Mouse (Mus musculus) regulatory T cell (primary cell): ENCODE results near the gene Kazn.

Experiments used
- in situ Hi-C: fragments of 300-600 bp; cut with MboI, MseI; formaldehyde crosslinking; loops from one replicate; pipeline ENCODE4 v1.15.1; 2025; ENCODE audit warnings: high pct_unique_total_duplicates

Kazn gene

DNA sequence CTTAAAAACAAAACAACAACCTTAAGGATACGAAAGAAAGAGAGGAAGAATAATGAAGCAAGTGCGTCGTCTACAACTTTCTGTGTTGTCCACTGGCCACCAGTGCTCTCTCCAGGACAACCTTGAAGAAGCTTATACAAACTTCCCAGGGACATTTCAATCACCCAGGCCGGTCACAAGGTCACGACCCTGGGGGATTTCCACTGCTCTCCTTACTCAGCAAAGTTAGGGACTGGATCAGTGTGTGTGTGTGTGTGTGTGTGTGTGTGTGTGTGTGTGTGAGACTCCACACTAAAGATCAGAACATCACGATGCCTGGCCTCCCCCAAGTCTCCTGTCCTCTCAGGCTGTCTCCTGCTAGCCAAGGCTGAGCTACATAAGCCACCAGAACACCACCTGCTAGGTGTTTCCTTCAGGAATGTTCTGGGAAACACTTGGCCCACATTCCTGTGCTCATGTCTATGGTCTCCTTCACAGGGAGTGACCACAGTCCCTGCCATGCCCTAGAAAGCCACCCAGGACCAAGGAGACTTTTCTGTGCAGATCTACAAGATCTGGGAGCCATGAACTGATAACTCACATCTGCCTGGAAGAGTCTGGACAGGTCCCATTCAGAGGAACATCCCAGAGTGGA, 3.7 kb upstream of the Kazn start:
- in situ Hi-C loops, result no loop called here

- in situ Hi-C loops, result no loop called here
These were observed 3.0 kb upstream of the Kazn start for GRCm38 (mm10) chr4:142242164-142242563.

GRCm38 (mm10) chr4:142240874-142241273, 1.7 kb upstream of the Kazn start:
- in situ Hi-C loops, result no loop called here

GRCm38 (mm10) chr4:142238486-142239239, 538 bp downstream of the Kazn start:
- in situ Hi-C loops, result no loop called here

- in situ Hi-C loops, result no loop called here
These were observed 1.2 kb downstream of the Kazn start for GRCm38 (mm10) chr4:142238041-142238440.

DNA sequence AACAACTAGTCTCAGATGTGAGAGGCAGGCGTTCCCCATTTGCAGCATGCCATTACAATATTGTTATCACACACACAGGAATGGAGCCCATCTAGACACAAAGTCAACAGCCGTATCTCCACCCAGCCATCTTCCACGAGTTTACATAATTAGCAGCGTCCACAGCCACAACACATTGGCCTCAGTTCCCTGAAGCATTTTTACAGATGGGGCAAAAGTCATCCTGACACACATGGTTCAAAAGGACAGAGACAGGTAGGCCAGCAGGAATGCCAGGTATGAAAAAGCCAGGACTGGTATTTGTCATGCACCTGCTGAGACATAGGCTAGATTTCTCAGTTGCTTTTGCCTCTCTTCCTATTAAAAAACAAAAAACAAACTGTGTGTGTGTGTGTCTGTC, 2.5 kb downstream of the Kazn start:
- in situ Hi-C loops, result no loop called here

DNA sequence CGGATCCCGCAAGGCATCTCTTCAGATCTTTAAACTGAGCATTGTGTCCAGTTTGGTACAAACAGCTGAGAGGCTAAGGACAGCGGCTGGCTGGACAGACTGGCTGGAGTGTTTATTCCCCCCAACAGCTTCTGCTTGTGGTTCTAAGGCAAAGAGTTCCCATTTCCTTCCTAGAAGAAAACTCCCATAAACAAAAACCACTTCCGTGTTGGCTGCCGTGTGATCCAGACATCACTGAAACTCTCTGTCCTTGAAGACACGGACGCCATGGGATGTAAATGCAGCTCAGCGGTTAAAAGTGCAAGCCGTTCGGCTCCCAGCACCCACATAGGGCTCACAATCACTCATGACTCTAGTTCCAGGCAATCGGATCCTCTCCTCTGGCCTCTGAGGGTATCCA, 3.8 kb downstream of the Kazn start:
- in situ Hi-C loops, result no loop called here

DNA sequence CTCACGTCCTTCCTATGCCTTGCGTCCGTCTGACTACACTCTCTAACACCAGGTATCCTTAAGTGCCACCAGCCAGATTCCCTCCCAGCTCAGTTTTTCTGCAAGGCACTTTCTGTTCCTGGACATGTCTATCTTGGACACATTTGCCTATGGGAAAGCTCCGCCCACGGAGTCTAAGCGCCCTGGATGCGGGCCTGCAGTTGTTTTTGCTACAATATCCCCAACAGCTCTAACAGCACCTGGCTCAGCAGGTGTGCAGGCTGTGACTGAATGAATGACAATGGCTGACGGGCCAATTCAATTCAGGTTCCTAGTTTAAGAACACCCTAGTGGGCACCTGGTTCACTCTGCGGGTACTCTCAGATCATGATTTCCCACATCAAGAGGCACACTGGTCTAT, 4.4 kb downstream of the Kazn start:
- in situ Hi-C loops, result no loop called here

GRCm38 (mm10) chr4:142228821-142229575, 10.2 kb downstream of the Kazn start:
- in situ Hi-C loops, result no loop called here

GRCm38 (mm10) chr4:142223898-142224645, 15.1 kb downstream of the Kazn start:
- in situ Hi-C loops, result no loop called here

DNA sequence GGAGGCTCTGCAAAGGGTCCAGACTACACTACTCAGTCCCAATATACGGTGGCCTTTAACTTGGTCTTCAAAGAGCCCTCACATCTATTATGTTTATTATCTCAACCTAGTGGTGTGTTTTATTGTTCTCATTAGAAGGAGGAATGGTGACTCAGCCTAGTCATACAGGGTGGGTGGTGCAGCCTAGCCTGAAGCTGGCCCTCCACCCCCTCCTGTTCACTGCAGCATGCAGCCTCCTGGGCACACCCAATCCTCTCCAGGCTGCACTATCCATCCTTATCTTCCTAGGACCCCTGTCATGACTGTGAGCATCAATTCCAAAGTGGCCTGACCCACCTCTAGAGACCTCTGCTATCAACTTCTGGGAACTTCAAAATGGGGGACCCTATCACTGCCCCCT, 16.8 kb downstream of the Kazn start:
- in situ Hi-C loops, result no loop called here

DNA sequence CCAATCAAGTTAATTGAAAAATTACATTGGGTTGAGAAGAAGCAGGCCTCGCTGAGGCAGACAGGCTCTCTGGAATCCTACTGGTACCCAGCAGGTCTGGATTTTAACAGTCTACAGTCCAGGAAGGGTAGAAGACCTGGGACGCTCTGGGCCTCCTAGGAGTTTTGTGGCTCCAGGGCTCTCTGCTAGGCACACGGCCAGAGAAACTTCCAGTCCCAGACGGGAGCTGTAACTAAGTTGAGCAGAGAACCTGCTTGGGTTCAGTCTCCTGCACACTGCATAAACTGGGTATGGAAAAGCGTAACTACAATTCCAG, 17.5 kb downstream of the Kazn start:
- in situ Hi-C loops, result no loop called here

DNA sequence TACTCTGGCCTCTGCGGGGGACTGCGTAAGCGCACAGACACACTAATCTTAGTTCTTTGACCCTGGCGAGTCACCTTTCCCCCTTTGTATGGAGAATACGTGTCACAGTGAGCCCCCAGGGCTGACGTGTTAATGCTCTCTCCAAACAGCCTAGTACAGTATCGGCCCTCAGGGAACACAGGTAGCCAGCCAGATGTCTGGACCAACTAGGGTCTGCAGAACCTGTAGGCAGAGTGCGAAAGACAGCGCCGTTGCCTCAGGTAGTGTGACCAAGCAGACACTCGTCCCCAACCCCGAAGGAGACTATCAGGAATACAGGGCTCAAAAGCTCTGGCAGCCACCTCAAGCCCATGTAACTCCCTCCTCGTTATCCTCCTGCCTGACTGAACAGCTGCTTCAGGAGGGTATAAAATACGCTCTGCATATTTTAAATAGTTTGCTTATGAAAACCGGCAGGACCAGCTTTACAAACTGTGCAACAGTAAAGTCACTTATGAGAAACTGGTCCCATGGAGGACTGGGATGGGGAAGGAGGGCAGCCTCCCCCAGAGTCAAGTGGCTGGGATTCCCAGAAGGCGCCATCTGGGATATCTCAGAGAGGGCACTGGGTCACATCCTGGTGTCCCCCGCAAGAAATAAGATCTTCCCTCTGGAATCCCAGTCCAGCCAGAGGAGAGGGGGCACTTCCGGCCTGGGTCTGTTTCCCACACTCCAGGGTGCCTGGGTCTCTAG, 18.0 kb downstream of the Kazn start:
- in situ Hi-C loops, result no loop called here

DNA sequence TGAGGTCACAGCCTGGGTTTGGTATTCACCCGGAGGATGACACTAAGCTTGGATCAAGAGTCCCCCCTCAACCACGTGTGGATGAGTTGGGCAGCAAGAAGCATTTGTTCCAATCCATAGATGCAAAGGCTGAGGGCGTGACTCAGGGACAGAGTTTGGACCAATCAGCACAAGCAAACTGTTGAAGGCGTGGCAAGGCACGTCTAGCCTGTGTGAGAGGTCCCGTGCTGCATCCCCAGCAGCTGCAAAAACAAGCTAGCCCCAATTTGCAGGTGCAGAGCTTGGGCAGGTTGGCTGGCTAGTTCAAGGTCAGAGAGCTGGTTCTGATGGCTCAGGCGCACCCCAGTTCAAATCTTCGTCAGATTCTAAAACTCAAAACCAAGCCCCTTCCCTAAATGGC, 20.2 kb downstream of the Kazn start:
- in situ Hi-C loops, result no loop called here

GRCm38 (mm10) chr4:142217048-142217447, 22.2 kb downstream of the Kazn start:
- in situ Hi-C loops, result no loop called here

DNA sequence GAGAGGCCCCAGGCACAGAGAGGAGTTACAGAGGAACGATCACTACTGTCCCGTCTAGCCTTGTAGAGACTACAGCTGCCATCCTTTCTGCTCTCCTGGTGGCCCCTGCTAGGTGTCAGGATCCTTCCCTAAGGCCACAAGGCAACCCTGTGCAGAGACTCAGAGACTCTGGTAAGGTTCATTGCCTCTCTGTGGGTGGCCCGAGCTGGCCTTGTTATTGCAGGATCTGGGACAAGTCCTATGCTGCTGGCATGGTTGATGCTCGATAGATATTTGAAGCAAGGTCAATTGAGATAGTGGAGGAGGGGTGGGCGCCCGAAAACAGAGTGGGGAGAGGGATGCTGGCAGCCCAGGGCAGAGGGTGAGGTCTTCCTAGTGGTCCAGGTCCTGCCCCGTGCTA, 23.4 kb downstream of the Kazn start:
- in situ Hi-C loops, result no loop called here

- in situ Hi-C loops, result no loop called here
These were observed 24.7 kb downstream of the Kazn start for GRCm38 (mm10) chr4:142214532-142214931.

DNA sequence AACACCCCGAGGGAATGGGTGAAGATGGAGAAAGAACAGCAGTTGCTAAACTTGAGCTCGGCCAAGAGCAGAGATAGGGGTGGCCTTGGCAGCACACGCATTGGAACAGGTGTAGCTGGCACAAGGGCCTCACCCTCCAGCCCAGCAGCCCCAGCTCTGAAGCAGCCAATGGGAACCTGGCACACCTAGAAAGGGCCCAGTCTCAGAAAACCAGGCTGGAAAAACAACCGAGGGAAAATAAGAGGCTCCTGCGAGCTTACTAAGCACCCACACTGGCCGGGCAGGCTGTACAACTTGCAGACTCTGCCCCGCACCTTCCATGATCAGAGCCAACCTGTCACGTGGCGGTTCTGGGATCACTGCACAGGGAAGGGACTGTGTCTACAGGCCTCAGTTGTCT, 26.8 kb downstream of the Kazn start:
- in situ Hi-C loops, result no loop called here

- in situ Hi-C loops, result no loop called here
These were observed 29.3 kb downstream of the Kazn start for GRCm38 (mm10) chr4:142209884-142210283.

DNA sequence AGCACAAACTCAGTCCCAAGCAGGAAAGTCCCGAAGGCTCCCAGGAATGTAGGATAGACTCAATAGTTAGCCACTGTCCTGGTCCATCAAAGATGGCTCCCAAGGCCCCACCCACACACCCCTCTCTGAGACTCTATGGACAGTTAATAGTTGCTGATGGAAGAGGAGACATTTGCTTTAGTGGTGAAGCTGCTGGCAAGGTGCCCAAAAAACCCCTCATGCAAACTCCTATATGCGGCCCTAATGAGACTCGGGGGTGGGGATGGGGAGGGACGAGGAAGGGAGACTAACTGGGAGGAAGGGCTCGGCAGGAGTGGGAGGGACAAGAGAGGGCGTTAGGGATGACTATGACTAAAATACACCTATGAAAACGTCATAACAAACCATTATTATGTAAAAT, 29.7 kb downstream of the Kazn start:
- in situ Hi-C loops, result no loop called here

GRCm38 (mm10) chr4:142205693-142206092, 33.5 kb downstream of the Kazn start:
- in situ Hi-C loops, result no loop called here

DNA sequence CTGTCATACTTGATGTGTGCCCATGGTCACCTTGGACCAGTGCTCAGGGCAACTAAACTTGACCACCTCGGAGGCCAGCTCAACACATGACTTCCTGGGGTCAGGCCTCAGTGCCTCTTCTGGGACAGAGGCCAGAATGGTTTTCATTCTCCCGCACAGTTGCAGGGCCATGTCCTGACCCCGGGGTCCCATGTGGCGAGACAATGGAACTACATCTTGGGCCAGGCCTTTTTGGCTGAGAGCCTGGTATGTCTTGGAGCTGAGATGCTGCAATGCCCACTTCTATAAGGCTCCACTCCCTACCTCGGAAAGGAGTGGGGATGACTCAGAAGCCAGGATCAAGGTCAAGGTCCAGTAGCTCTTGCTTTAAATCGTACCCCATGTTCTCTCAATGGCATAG, 42.6 kb downstream of the Kazn start:
- in situ Hi-C loops, result no loop called here
